Mouse (Mus musculus) ES-Bruce4 (cell line): ENCODE data around the gene Ubash3a. TPM values are rescaled to one million over a fixed set of nuclear protein-coding genes. Genes with fewer than 3 reads are reported as not detected.

Source experiments
- H3K27ac ChIP-seq: 2 replicates; pipeline ENCODE4 v1.5.1; 2012; ENCODE audit warnings: low read length, inconsistent platforms; ENCODE audit not compliant: insufficient read depth
- H3K27me3 ChIP-seq: 2 replicates; pipeline ENCODE4 v1.6.1; 2012; ENCODE audit warnings: mild to moderate bottlenecking, low read length, inconsistent platforms; ENCODE audit not compliant: control insufficient read depth, poor library complexity, insufficient read depth, severe bottlenecking
- H3K36me3 ChIP-seq: 2 replicates; pipeline ENCODE4 v1.6.1; 2012; ENCODE audit warnings: inconsistent platforms, mild to moderate bottlenecking, low read length, moderate library complexity; ENCODE audit not compliant: control insufficient read depth, poor library complexity, insufficient read depth, severe bottlenecking
- H3K4me1 ChIP-seq: one replicate; pipeline ENCODE4 v1.8.1; 2011; ENCODE audit warnings: low read length; ENCODE audit not compliant: control insufficient read depth, insufficient read depth
- H3K4me3 ChIP-seq: 2 replicates; pipeline ENCODE4 v1.5.1; 2011; ENCODE audit warnings: low read depth, mild to moderate bottlenecking, low read length
- H3K9ac ChIP-seq: 2 replicates; pipeline ENCODE4 v1.6.1; 2012; ENCODE audit warnings: low read depth, mild to moderate bottlenecking, inconsistent platforms; ENCODE audit not compliant: poor library complexity, severe bottlenecking
- H3K9me3 ChIP-seq: replicated peaks from 2 replicates; pipeline ENCODE4 v1.6.1; 2012; ENCODE audit warnings: mild to moderate bottlenecking, low read length, inconsistent platforms; ENCODE audit not compliant: control insufficient read depth, poor library complexity, insufficient read depth, severe bottlenecking
- CTCF ChIP-seq: IDR thresholded peaks from one replicate; pipeline ENCODE4 v1.8.1; 2011; ENCODE audit warnings: low read depth, low read length
- EP300 ChIP-seq: IDR thresholded peaks from 2 replicates; pipeline ENCODE4 v1.6.1; 2011; ENCODE audit warnings: low read depth, low read length; ENCODE audit not compliant: insufficient read depth
- POLR2A ChIP-seq: IDR thresholded peaks from one replicate; pipeline ENCODE4 v1.8.1; 2011; ENCODE audit warnings: low read length; ENCODE audit not compliant: insufficient read depth
- polyA plus RNA-seq: library from polyadenylated mRNA; stranded (reverse); fragments of >200 nt; gene quantifications from 2 replicates; pipeline ENCODE4 v1.2.4, GENCODE M21; 2011; ENCODE audit warnings: low read depth; ENCODE audit not compliant: missing spikeins, insufficient read depth, insufficient read length

The Ubash3a gene
- polyA plus RNA-seq, 1 experiment: 3.5 TPM

DNA sequence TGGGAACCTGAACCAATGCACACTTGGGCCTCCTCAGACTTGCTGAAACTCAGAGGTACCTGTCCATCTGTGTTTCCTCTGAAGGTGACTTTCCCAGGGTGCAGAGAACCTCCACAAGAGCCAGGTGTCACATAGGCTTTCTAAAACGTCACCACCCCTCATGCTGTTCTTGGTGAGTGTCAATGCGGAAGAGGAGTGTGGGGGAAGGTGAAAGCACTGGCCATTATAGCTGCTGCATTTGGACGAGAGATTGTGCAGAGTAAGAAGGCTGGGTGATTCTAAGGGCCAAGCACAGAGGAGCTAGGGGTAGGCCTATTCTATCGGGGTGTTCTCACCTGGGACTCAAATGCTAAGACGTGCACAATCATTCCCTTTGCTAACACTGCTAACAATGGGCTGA lies 46.3 kb downstream of the Ubash3a start:
- Histone ChIP-seq H3K27ac (peak overlapping the region; percentile 50), H3K9me3 (no peaks in the 10 kb centered on the region), H3K36me3 (no peaks in the 10 kb centered on the region), H3K4me1 (peaks cover 4% of the 10 kb centered on the region), H3K27me3 (no peaks in the 10 kb centered on the region), H3K9ac (no peak overlapping the region), H3K4me3 (no peak overlapping the region)
- TF ChIP-seq EP300 (no peak), POLR2A (no peak), CTCF (no peak)

DNA sequence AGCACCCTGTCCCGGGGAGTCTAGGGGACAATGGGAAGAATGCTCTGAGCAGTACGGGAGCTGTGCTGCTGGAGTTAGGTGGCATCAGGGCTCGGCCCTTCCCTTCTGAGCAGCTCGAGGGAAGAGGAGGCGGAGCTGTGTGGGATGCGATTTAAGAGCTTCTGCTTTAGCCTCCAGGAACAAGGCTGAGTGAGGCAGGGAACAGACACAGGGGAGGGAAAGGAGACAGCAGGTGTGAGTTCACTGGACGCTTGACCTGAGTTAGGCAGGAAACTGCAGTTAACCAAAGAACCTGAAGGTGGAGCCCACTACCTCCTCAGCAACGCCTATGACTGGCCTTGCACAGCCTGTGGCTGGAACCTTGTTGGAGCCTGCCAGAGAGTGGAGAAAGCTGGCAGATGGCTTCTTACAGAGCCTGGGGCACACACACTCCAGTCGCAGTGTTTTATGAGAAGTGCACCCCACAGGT lies 46.8 kb downstream of the Ubash3a start:
- TF ChIP-seq POLR2A: no peak
- peak; percentile 59; the same call in 1 of the 2 replicates for TF ChIP-seq EP300
- TF ChIP-seq CTCF: peak; percentile 77
- Histone ChIP-seq H3K9me3 (no peaks in the 10 kb centered on the region), H3K36me3 (no peaks in the 10 kb centered on the region), H3K4me3 (peak overlapping the region; percentile 9), H3K27ac (peak overlapping the region; percentile 50), H3K27me3 (no peaks in the 10 kb centered on the region), H3K4me1 (peaks cover 9% of the 10 kb centered on the region), H3K9ac (no peak overlapping the region)

DNA sequence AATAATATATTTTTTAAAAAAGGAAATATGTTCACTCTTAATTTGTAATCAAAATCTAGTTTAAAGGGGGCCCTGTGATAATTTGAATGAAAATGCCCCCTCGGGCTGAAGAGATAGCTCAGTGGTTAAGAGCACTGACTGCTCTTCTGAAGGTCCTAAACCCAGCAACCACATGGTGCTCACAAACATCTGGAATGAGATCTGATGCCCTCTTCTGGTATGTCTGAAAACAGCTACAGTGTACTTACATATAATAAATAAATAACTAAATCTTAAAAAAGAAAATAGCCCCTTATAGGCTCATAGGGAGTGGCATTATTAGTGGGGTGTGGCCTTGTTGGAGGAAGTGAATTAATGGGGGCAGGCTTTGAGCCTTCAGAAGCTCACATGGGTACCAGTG lies 49.5 kb downstream of the Ubash3a start:
- TF ChIP-seq CTCF: no peak
- no peak for TF ChIP-seq POLR2A
- TF ChIP-seq EP300: no peak

DNA sequence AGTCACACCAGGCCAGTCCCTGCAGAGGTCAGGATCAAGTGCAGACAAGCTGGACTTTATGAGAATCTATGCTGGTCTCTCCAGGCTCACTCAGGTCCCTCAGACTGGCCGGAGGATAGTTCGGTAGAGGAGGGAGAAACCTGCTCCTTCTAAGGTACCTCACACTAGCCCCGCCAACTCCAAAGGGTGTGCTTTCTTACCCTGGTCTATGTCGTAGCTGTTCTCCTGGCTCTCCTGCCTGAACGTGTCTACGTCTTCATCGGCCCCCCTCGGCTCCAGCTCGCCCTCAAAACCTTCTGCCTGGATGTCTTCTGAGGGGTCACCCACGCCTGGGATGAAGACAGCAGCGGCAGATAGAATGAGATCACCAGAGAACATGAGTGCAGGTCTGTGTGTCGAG lies 50.2 kb downstream of the Ubash3a start:
- H3K27me3 ChIP-seq: no peaks in the 10 kb centered on the region
- no peak for TF ChIP-seq POLR2A
- TF ChIP-seq EP300: no peak
- no peak for TF ChIP-seq CTCF
- H3K4me3 ChIP-seq: no peak overlapping the region
- no peak overlapping the region for H3K27ac ChIP-seq
- peaks cover 10% of the 10 kb centered on the region for H3K4me1 ChIP-seq
- no peak overlapping the region for H3K9ac ChIP-seq
- H3K9me3 ChIP-seq: no peaks in the 10 kb centered on the region
- H3K36me3 ChIP-seq: no peaks in the 10 kb centered on the region

More for the DNA sequence above, 49.5 kb downstream of the Ubash3a start:
- Histone ChIP-seq H3K36me3 (no peaks in the 10 kb centered on the region), H3K4me3 (no peak overlapping the region), H3K27ac (no peak overlapping the region), H3K9me3 (no peaks in the 10 kb centered on the region), H3K4me1 (peaks cover 9% of the 10 kb centered on the region), H3K9ac (no peak overlapping the region), H3K27me3 (no peaks in the 10 kb centered on the region)

DNA sequence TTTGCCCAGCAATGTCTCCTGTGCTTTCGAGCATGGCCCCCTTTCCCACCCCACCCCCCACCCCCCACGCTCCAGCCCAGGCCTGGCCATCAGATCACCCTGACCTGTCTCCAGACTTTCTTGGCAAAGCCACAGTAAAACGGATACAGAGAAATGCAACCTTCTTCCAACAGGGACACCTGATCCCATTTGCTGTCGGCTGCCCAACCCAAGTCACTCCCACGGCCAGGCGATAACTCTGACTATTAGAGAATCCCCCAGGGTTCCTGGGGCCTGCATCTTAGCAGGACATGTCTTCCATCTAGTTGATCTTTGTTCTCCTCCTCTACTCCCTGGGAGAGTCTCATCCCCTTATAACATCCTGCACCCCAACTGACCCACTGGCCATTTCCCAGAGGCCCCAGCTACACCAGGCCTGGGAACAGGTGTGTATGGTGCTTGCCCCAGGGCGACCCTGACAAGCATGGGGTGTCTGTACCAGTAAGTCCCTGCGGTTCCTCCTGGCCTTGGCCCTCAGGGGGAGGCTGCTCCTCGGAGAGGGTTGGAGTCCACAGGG lies 50.7 kb downstream of the Ubash3a start:
- H3K4me1 ChIP-seq: peaks cover 10% of the 10 kb centered on the region
- TF ChIP-seq CTCF (no peak), POLR2A (no peak), EP300 (no peak)
- no peak overlapping the region for H3K9ac ChIP-seq

DNA sequence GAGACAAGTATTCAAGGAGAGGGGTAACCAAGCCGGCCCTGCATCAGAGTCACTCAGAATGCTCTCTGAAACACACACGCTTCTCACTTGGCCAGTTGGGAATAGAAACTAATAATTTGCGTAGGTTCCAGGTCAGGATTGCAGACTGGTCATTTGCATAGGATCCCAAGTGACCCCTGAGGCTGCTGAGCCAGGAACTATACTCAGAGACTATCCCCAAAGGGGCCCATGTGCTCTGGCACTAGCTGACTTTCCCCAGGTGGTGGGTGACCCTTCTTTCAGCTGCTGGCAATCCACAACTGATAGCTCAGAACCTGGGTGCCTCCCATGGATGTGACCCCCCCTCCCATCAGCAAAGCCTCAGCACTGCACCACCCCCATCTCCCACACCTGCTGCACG lies 51.5 kb downstream of the Ubash3a start:
- no peak for TF ChIP-seq CTCF
- no peak for TF ChIP-seq EP300
- TF ChIP-seq POLR2A: no peak
- H3K36me3 ChIP-seq: no peaks in the 10 kb centered on the region
- H3K27me3 ChIP-seq: no peaks in the 10 kb centered on the region
- H3K4me3 ChIP-seq: no peak overlapping the region
- no peak overlapping the region for H3K9ac ChIP-seq
- peaks cover 10% of the 10 kb centered on the region for H3K4me1 ChIP-seq
- H3K9me3 ChIP-seq: no peaks in the 10 kb centered on the region
- no peak overlapping the region for H3K27ac ChIP-seq

More for the DNA sequence above, 50.7 kb downstream of the Ubash3a start:
- no peak overlapping the region for H3K4me3 ChIP-seq
- H3K36me3 ChIP-seq: no peaks in the 10 kb centered on the region
- H3K27me3 ChIP-seq: no peaks in the 10 kb centered on the region
- no peaks in the 10 kb centered on the region for H3K9me3 ChIP-seq
- H3K27ac ChIP-seq: no peak overlapping the region
